Mouse (Mus musculus) midbrain, embryonic 12.5 days (tissue): ENCODE results near the gene Pitpnc1. TPM values are rescaled to one million over a fixed set of nuclear protein-coding genes. Genes with fewer than 3 reads are reported as not detected.

ENCODE experiments used
- ATAC-seq: fragments of 200-750 bp; cut with Nextera tagmentation; 2 replicates; pipeline ENCODE4 v1.8.0; 2017; ENCODE audit warnings: low read depth, moderate TSS enrichment, moderate library complexity; ENCODE audit not compliant: low FRiP score
- H3K27ac ChIP-seq: fragments of 300-500 bp; sonication (generic); replicated peaks from 2 replicates; pipeline ENCODE4 v1.5.1; 2016; ENCODE audit warnings: mild to moderate bottlenecking
- H3K27me3 ChIP-seq: fragments of 300-500 bp; sonication (generic); 2 replicates; pipeline ENCODE4 v1.6.1; 2016; ENCODE audit warnings: mild to moderate bottlenecking
- H3K36me3 ChIP-seq: fragments of 300-500 bp; sonication (generic); 2 replicates; pipeline ENCODE4 v1.6.1; 2016
- H3K4me1 ChIP-seq: fragments of 300-500 bp; sonication (generic); 2 replicates; pipeline ENCODE4 v1.6.1; 2016
- H3K4me2 ChIP-seq: fragments of 300-500 bp; sonication (generic); replicated peaks from 2 replicates; pipeline ENCODE4 v1.6.1; 2016; ENCODE audit warnings: mild to moderate bottlenecking, moderate library complexity
- H3K4me3 ChIP-seq: fragments of 300-500 bp; sonication (generic); 2 replicates; pipeline ENCODE4 v1.5.1; 2016; ENCODE audit warnings: mild to moderate bottlenecking
- H3K9ac ChIP-seq: fragments of 300-500 bp; sonication (generic); replicated peaks from 2 replicates; pipeline ENCODE4 v1.6.1; 2016; ENCODE audit warnings: mild to moderate bottlenecking, moderate library complexity
- H3K9me3 ChIP-seq: fragments of 300-500 bp; sonication (generic); 2 replicates; pipeline ENCODE4 v1.6.1; 2016; ENCODE audit warnings: mild to moderate bottlenecking
- WGBS: fragments of 180-500 bp; shearing (Covaris S2); methylation state at CpG from one replicate; pipeline ENCODE4 v1.1.7; 2016; 5-methylcytosine and 5-hydroxymethylcytosine counted together
- polyA plus RNA-seq: library from polyadenylated mRNA; unstranded; fragments of >200 nt; fragmentation: Nextera tagmentation; extraction: Ambion mirVana; gene quantifications from 2 replicates; pipeline ENCODE4 v1.2.1, GENCODE M21; 2016

Gene Pitpnc1
- polyA plus RNA-seq, 1 experiment from 2014 or later, result 32.3 TPM

DNA sequence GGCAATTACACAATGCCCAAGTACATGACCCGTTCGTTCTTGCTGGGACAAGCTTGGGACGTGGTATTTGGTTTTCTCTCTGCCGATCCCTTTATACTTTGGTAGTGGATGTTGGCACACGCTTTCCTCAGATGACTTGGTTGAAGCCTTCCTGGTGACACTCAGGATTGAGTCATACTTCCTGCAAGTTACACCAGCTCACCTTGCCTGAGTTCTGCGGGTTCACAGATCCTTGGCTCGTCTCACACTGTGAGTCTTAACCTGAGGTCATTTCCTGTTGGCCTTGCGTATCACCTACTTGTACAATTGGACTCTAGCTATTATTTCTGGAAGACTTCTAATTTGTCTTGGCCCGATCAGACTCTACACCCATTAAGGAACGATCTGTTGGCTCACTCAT, 42.5 kb downstream of the Pitpnc1 start:
- no peaks in the 10 kb centered on the region for H3K27me3 ChIP-seq
- H3K4me3 ChIP-seq, result no peak overlapping the region
- WGBS, result 93% methylated on average over 10 of the region's 10 CpGs
- no peaks in the 10 kb centered on the region for H3K36me3 ChIP-seq
- no peak for ATAC-seq
- no peaks in the 10 kb centered on the region for H3K9me3 ChIP-seq
- peaks cover 10% of the 10 kb centered on the region for H3K4me1 ChIP-seq
- no peak overlapping the region for H3K9ac ChIP-seq
- H3K4me2 ChIP-seq, result no peak overlapping the region
- no peak overlapping the region for H3K27ac ChIP-seq

DNA sequence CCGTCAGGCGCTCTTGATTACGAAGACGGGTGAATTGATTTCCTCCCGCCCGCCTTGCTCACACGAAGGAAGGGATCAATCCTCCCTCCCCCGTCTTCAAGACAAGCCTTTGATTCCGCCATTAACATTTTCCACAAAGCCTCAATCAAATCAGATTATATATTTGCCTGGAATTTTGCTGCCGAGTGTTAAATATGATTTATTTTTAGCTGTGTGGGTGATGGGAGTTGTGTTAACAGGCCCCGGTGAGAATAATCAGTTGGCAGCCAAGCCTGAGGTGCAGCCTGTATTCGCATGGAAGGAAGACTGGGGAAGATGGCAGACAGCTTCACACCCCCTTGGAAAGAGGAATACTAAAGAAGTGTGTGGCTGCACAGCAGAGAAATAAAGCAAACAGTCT, 46.3 kb downstream of the Pitpnc1 start:
- Histone ChIP-seq H3K36me3 (no peaks in the 10 kb centered on the region), H3K4me2 (no peak overlapping the region), H3K9me3 (no peaks in the 10 kb centered on the region), H3K4me1 (peaks cover 25% of the 10 kb centered on the region), H3K27me3 (no peaks in the 10 kb centered on the region), H3K4me3 (no peak overlapping the region), H3K27ac (peak overlapping the region; percentile 43), H3K9ac (no peak overlapping the region)
- no peak for ATAC-seq
- WGBS, result 83% methylated on average over 12 of the region's 12 CpGs

DNA sequence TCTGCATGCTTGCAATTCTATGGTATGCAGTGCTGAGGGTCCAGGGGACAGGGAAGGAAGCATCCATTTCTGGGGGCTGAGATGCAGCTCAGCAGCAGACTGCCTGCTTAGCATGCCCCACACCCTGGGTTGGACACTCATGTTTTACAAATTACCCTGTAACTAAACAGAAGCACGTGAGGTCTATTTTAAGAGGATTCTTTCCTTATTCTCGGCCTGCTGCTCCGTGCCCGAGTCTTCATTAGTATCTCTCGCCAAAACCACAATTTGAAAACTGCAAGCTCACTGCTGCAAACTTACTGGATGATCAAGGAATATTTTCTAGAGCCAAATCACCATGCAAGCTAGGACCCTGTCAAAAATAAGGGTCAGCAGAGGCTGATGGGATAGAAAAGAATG, 48.1 kb downstream of the Pitpnc1 start:
- no peaks in the 10 kb centered on the region for H3K27me3 ChIP-seq
- H3K4me2 ChIP-seq, result no peak overlapping the region
- no peaks in the 10 kb centered on the region for H3K9me3 ChIP-seq
- 61% methylated on average over 5 of the region's 5 CpGs for WGBS
- H3K27ac ChIP-seq, result 0 out of 2 replicates have a peak overlapping the region, but pooled peaks have one; percentile 20
- H3K36me3 ChIP-seq, result no peaks in the 10 kb centered on the region
- H3K4me1 ChIP-seq, result peaks cover 28% of the 10 kb centered on the region
- no peak overlapping the region for H3K9ac ChIP-seq
- ATAC-seq, result no peak
- H3K4me3 ChIP-seq, result no peak overlapping the region

DNA sequence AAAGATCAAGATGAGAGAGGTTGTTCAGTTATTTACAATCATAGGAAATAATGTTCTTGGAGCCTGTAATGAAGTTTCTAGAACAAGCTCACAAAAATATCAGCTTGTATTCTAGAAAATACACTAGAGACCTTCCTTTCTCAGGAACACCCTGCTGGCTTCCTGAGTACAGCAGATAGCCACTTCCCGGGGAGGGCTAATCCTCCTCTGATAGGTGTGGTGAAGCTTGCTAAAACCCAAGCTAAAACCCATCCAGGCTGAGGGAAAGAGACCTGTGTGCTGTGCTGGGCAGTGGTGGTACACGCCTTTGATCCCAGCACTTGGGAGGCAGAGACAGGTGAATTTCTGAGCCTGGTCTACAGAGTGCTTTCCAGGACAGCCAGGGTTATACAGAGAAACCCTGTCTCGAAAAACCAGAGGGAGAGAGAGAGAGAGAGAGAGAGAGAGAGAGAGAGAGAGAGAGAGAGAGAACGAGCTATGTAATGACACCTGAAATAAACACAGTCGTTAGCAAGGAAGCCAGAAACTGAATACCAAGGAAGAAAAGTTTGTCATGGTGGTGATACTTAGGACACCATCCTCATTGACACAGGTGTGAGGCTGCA, 48.6 kb downstream of the Pitpnc1 start:
- no peak overlapping the region for H3K4me2 ChIP-seq
- H3K27ac ChIP-seq, result no peak overlapping the region
- H3K4me1 ChIP-seq, result peaks cover 33% of the 10 kb centered on the region
- no peak for ATAC-seq
- no peaks in the 10 kb centered on the region for H3K9me3 ChIP-seq
- H3K4me3 ChIP-seq, result no peak overlapping the region
- 64% methylated on average over 5 of the region's 5 CpGs for WGBS
- H3K27me3 ChIP-seq, result no peaks in the 10 kb centered on the region
- no peak overlapping the region for H3K9ac ChIP-seq
- H3K36me3 ChIP-seq, result no peaks in the 10 kb centered on the region

DNA sequence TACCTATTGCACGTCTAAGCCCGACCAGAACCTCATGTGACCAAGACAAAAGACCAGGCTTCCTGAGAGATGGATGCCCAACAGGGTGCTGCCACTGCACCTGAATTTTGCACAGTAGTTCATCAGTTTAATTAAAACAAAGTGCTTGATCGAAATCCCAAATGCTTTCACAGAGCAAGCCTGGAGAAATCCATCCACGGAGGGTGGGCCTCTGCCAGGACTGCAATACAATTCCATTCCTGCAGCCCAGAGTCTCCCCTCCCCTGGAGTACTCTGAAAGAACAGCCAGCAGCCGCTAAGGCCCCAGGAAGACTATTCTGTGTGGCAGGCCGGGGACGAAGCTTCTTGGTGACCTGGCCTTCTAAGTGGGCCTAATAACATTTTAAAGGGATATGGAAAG, 50.6 kb downstream of the Pitpnc1 start:
- Histone ChIP-seq H3K4me3 (no peak overlapping the region), H3K27me3 (no peaks in the 10 kb centered on the region), H3K9me3 (no peaks in the 10 kb centered on the region), H3K36me3 (no peaks in the 10 kb centered on the region), H3K4me1 (peaks cover 52% of the 10 kb centered on the region), H3K4me2 (no peak overlapping the region), H3K27ac (peak overlapping the region; percentile 65), H3K9ac (no peak overlapping the region)
- ATAC-seq, result no peak
- 35% methylated on average over 7 of the region's 7 CpGs for WGBS

DNA sequence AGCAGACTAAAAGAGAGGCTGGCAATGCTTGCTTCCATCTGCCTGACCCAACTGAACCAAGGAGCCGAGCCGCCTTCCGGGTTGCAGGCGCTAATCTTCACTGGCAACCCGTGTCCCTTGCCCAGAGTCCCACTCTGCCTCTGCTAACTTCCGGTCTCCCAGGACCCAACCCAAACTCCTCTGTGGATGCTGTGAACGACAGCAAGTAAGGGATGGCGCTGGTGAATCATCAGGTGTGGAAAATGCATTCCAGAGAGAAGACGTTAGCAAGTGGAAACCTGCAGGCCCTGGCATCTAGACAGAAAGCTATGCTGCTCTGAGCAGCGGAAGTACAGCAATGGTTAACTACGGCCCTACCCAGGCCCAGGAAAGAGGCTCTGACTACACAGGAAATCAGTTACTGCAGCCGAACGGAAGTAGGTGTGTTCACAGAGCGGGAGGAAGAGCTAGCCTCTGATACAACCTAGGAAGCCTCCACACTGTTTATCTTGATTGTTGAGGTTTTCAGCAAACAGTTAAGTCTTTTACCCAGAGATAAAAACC, 53.4 kb downstream of the Pitpnc1 start:
- H3K4me1 ChIP-seq, result peaks cover 67% of the 10 kb centered on the region
- WGBS, result 45% methylated on average over 14 of the region's 14 CpGs
- no peak overlapping the region for H3K9ac ChIP-seq
- peak overlapping the region; percentile 88 for H3K27ac ChIP-seq
- no peak overlapping the region for H3K4me2 ChIP-seq
- no peaks in the 10 kb centered on the region for H3K36me3 ChIP-seq
- H3K9me3 ChIP-seq, result no peaks in the 10 kb centered on the region
- no peak for ATAC-seq
- H3K4me3 ChIP-seq, result no peak overlapping the region
- no peaks in the 10 kb centered on the region for H3K27me3 ChIP-seq

DNA sequence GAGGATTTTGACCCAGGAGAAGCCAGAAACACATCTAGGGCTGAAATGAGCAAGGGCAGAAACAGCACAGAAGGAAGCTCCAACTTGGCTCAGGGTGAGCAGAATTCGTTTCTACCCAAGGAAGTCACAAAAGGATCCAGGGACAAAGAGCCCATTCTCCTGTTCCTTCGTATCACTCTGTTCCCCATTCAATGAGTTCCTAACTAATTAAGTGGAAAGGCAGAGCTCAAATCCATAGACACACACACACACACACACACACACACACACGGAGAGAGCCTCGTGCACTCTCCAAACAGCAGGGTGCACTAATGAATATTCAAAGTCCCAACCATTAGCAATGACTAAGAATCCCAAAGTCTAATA, 54.0 kb downstream of the Pitpnc1 start:
- H3K4me2 ChIP-seq, result peak overlapping the region; percentile 38
- H3K4me1 ChIP-seq, result peaks cover 63% of the 10 kb centered on the region
- peak; percentile 29; the same call in 1 of the 2 replicates for ATAC-seq

DNA sequence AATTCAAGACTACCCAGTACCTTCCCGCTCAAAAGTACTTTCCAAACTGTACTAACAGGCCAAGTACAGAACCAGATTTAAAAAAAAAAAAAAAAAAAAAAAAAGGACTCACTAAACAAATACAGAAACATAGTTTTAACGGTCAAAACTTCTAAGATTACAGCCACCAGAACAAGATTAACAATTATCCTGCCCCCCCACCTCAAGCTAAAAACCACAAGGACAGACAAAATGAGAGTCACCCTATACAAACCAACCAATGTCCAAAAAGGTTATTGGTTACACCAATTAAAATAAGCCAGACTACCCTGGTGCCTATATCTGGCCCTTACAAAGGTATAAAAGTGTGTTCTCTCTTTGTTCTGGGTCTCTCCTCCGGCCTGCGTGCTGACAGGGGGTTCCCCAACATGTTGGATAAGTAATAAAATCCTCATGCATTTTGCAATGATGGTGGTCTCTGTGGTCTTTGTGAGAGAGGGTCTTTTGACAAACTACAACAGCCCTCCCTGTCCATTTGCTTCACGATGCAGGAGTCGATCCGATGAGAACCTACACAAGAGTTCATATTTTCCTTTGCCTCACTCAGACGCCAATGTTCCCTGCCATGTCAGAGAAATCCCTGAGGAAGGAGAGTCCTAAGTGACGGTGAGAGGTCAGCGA, 54.5 kb downstream of the Pitpnc1 start:
- H3K27me3 ChIP-seq, result no peaks in the 10 kb centered on the region
- no peaks in the 10 kb centered on the region for H3K9me3 ChIP-seq
- 27% methylated on average over 10 of the region's 10 CpGs for WGBS
- H3K36me3 ChIP-seq, result no peaks in the 10 kb centered on the region
- H3K9ac ChIP-seq, result no peak overlapping the region
- ATAC-seq, result no peak
- no peak overlapping the region for H3K4me3 ChIP-seq
- H3K4me2 ChIP-seq, result peak overlapping the region; percentile 38
- H3K4me1 ChIP-seq, result peaks cover 64% of the 10 kb centered on the region
- H3K27ac ChIP-seq, result peak overlapping the region; percentile 88

More for the DNA sequence above, 54.0 kb downstream of the Pitpnc1 start:
- no peak overlapping the region for H3K9ac ChIP-seq
- H3K9me3 ChIP-seq, result no peaks in the 10 kb centered on the region
- H3K27me3 ChIP-seq, result no peaks in the 10 kb centered on the region
- H3K36me3 ChIP-seq, result no peaks in the 10 kb centered on the region
- H3K27ac ChIP-seq, result peak overlapping the region; percentile 88
- WGBS, result 1% methylated on average over 4 of the region's 4 CpGs
- no peak overlapping the region for H3K4me3 ChIP-seq

DNA sequence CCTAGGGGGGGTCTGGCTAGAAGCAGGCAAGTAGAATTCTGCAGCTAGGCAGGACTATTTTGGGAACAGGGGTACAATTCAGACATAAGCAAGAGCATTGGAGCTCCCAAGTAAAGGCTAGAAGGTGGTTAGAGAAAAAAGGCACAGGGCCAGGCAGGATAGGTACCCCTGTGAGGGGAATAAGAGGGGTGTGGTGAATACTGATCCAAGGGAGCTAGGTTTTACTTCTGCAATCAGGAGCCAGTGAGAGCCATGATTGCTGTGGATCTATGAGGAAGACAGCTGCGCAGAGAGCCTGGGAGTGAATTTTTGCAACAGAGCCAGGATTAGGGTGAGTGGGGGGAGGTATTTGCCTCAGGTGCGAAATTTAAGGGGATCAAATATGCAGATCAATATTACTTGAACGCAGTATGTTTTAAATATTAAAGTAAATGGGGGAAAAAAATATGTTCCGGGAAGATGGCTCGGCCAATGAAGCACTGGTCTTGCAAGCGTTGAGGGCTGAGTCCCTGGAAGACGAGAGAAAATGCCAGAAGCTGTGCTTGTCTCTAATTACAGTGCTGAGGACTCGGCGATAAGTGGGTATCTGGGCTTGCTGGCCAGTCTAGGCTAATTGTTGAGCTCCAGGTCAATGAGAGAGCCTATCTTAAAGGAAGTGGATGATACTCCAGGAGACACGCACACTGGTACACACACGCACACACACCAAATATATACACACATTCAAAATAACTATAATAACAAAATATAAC, 55.3 kb downstream of the Pitpnc1 start:
- WGBS, result 60% methylated on average over 11 of the region's 11 CpGs
- peak overlapping the region; percentile 81 for H3K27ac ChIP-seq

DNA sequence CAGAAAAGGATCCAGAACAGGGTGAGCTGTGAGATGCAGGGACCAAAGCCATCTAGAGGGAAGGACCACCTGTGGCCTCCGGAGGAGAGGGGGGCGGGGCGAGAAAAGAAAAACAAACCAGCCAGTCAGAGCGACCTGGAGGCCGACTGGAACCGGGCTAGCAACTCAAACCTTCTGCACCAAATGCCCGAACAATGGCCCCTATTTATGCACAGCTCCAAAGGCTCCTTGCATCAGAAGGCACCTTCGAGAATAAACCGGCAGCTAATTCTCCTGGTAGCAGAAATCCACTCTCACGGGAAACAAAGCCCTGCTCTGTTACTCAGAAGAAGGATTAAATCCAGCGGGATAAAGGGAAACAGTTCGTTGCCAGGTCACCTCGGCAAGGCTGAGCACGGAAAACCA, 57.2 kb downstream of the Pitpnc1 start:
- H3K27me3 ChIP-seq, result no peaks in the 10 kb centered on the region
- H3K27ac ChIP-seq, result peak overlapping the region; percentile 81
- peak; percentile 78 for ATAC-seq
- no peak overlapping the region; the same call in 1 of the 2 replicates for H3K9ac ChIP-seq
- H3K36me3 ChIP-seq, result no peaks in the 10 kb centered on the region
- 1% methylated on average over 14 of the region's 14 CpGs for WGBS
- peak overlapping the region; percentile 27 for H3K4me3 ChIP-seq
- H3K4me1 ChIP-seq, result peaks cover 61% of the 10 kb centered on the region
- H3K9me3 ChIP-seq, result no peaks in the 10 kb centered on the region
- peak overlapping the region; percentile 48 for H3K4me2 ChIP-seq

More for the DNA sequence above, 55.3 kb downstream of the Pitpnc1 start:
- Histone ChIP-seq H3K36me3 (no peaks in the 10 kb centered on the region), H3K4me3 (no peak overlapping the region), H3K9ac (0 out of 2 replicates have a peak overlapping the region, but pooled peaks have one; percentile 31), H3K4me2 (no peak overlapping the region), H3K9me3 (no peaks in the 10 kb centered on the region), H3K27me3 (no peaks in the 10 kb centered on the region), H3K4me1 (peaks cover 66% of the 10 kb centered on the region)
- ATAC-seq, result no peak

DNA sequence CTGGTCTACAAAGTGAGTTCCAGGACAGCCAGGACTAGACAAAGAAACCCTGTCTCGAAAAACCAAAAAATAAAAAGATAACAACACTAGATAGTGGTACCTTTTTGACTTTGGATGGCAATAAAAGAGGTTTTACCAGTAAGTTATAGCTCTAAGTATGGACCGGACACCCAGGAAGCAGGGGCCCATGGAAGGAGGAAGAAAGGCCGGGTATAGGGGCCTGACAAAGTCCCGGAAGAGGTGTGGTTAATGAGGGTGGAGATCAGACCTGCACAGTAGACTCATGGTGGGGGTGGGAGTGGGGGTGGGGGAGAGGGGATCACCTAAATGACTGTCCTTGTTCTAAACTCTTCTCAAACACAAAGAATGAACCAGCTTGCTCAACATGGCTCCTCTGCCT, 58.4 kb downstream of the Pitpnc1 start:
- no peaks in the 10 kb centered on the region for H3K9me3 ChIP-seq
- no peak overlapping the region for H3K4me2 ChIP-seq
- H3K36me3 ChIP-seq, result no peaks in the 10 kb centered on the region
- H3K9ac ChIP-seq, result no peak overlapping the region
- peaks cover 56% of the 10 kb centered on the region for H3K4me1 ChIP-seq
- H3K27me3 ChIP-seq, result no peaks in the 10 kb centered on the region
- 78% methylated on average over 4 of the region's 4 CpGs for WGBS
- no peak overlapping the region for H3K4me3 ChIP-seq
- ATAC-seq, result no peak
- peak overlapping the region; percentile 81 for H3K27ac ChIP-seq

DNA sequence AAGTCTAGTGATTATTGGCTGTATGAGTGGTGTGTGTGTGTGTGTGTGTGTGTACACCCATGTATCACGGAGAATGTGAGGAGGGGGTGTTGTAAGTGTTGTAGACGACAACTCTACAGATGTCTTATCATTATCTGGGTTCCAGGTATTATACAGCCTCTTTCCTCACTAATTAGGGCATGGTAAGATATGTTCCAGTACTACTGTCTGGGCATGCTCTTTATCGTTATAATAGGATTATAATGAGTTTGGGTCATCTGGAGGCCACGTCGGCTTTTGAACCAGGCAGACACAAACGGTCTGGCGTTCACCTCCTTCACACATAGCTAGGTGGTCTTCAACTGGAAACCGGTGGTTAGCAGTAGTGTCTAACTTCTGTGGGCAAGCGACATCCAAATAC, 58.9 kb downstream of the Pitpnc1 start:
- no peaks in the 10 kb centered on the region for H3K9me3 ChIP-seq
- no peak overlapping the region for H3K4me2 ChIP-seq
- no peak overlapping the region for H3K27ac ChIP-seq
- H3K27me3 ChIP-seq, result no peaks in the 10 kb centered on the region
- no peak overlapping the region for H3K4me3 ChIP-seq
- H3K9ac ChIP-seq, result no peak overlapping the region
- WGBS, result 87% methylated on average over 9 of the region's 9 CpGs
- H3K4me1 ChIP-seq, result peaks cover 50% of the 10 kb centered on the region
- no peaks in the 10 kb centered on the region for H3K36me3 ChIP-seq
- ATAC-seq, result no peak
